Mouse (Mus musculus): ENCODE data around the gene Sap30bp. TPM values are rescaled to one million over a fixed set of nuclear protein-coding genes. Genes with fewer than 3 reads are reported as not detected.

The Sap30bp gene
- polyA plus RNA-seq, 1 experiment from 2014 or later = 38.2 TPM

DNA sequence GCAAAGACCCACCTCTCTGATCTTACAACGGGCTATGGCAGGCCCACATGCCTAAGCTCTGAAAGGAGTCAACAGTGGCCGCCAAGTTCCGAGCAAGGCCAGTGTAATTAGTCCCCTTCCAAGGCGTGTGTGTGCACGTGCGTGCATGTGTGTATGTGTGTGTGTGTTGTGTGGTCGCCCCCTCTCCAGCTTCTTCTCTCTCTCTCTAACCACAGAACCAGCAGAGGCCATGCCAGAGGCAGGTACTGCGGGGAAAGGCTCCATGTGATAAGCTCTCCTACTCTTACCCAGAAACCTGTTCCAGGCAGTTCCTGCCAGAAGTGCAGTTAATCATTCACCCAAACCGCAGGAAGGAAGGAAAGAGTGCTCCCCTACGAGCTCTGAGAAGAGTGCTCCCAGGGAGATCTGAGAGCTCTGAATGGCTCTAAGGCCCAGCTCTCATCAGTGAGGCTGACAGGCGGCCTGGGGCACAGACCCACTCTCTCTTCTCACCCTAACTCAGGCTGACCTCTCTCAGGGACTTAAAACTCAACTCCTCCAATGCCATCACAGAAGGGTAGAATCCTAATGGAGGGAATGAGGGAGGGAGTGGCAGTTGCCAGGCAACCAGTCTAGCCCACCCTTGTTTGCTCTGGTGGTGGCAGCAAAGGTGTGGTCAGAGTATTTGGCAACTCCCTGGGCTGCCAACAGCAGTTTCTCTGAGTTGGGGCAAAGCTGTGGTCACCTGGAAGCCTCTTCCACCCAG, 21.3 kb upstream of the Sap30bp start, which contains the start of gene Smim6:
Gene Smim6 (plus strand): TSS at position 386 of the 745 bp plus-strand sequence.
- Histone ChIP-seq H3K9ac (peak within 1 kb of the TSS; percentile 20; the same call in 1 of the 2 replicates), H3K4me3 (replicated peaks) (peak within 1 kb of the TSS; percentile 23), H3K4me1 (replicated peaks) (peaks cover 10% of the 10 kb centered on the region; the same call in 1 of the 2 replicates), H3K36me3 (0 out of 2 replicates have a peak, but pooled peaks cover 2% of the 10 kb centered on the region), H3K27me3 (replicated peaks) (no peaks in the 10 kb centered on the region), H3K9me3 (no peaks in the 10 kb centered on the region), H3K4me2 (replicated peaks) (peak within 1 kb of the TSS; percentile 48), H3K27ac (peak within 1 kb of the TSS; percentile 92)
- 47% methylated on average over 11 of the region's 11 CpGs for WGBS
- peak; percentile 94 for ATAC-seq

DNA sequence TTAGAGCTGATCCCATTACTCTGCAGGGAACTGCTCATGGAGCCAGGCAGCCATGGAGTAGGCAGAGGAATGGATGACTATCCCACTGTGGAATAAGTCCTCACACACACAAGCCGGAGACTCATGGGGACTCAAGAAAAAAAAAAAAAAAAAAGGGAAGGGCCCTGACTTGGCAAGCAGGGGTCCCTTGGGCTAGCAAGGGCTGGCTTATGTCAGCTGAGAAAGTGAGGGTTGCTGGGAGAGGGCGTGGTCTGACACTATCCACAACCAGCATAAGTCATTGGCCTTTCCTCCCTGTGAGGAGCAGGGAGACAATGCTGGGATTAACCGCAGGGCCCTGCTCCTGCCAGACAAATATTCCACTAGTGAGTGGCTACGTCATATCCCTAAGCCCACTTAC, 16.5 kb upstream of the Sap30bp start:
- H3K27ac ChIP-seq = no peak overlapping the region
- no peak for ATAC-seq
- 0 out of 2 replicates have a peak, but pooled peaks cover 2% of the 10 kb centered on the region for H3K4me1 ChIP-seq (replicated peaks)
- WGBS = 88% methylated on average over 4 of the region's 4 CpGs
- no peaks in the 10 kb centered on the region for H3K27me3 ChIP-seq (replicated peaks)
- no peak overlapping the region for H3K9ac ChIP-seq
- H3K9me3 ChIP-seq = no peaks in the 10 kb centered on the region
- no peak overlapping the region for H3K4me2 ChIP-seq (replicated peaks)
- H3K4me3 ChIP-seq (replicated peaks) = no peak overlapping the region
- 0 out of 2 replicates have a peak, but pooled peaks cover 2% of the 10 kb centered on the region for H3K36me3 ChIP-seq

GRCm38 (mm10) chr11:115918637-115919036, 14.4 kb upstream of the Sap30bp start:
- Histone ChIP-seq H3K9ac (no peak overlapping the region), H3K4me1 (replicated peaks) (0 out of 2 replicates have a peak, but pooled peaks cover under 1% of the 10 kb centered on the region), H3K4me2 (replicated peaks) (no peak overlapping the region), H3K36me3 (peaks cover 7% of the 10 kb centered on the region; the same call in 1 of the 2 replicates), H3K4me3 (replicated peaks) (no peak overlapping the region), H3K9me3 (no peaks in the 10 kb centered on the region), H3K27ac (no peak overlapping the region), H3K27me3 (replicated peaks) (no peaks in the 10 kb centered on the region)
- 80% methylated on average over 5 of the region's 5 CpGs for WGBS
- no peak for ATAC-seq

- H3K4me1 ChIP-seq (replicated peaks) = no peaks in the 10 kb centered on the region
- no peak overlapping the region for H3K9ac ChIP-seq
- no peak overlapping the region for H3K4me2 ChIP-seq (replicated peaks)
- no peak overlapping the region for H3K4me3 ChIP-seq (replicated peaks)
- WGBS = 86% methylated on average over 5 of the region's 5 CpGs
- H3K27me3 ChIP-seq (replicated peaks) = no peaks in the 10 kb centered on the region
- H3K27ac ChIP-seq = no peak overlapping the region
- peaks cover 7% of the 10 kb centered on the region; the same call in 1 of the 2 replicates for H3K36me3 ChIP-seq
- ATAC-seq = no peak
- no peaks in the 10 kb centered on the region for H3K9me3 ChIP-seq
These were observed 14.0 kb upstream of the Sap30bp start for GRCm38 (mm10) chr11:115919073-115919472.

GRCm38 (mm10) chr11:115920110-115920818, 12.8 kb upstream of the Sap30bp start:
- Histone ChIP-seq H3K36me3 (peaks cover 7% of the 10 kb centered on the region; the same call in 1 of the 2 replicates), H3K4me1 (replicated peaks) (no peaks in the 10 kb centered on the region), H3K9me3 (no peaks in the 10 kb centered on the region), H3K27me3 (replicated peaks) (no peaks in the 10 kb centered on the region), H3K9ac (no peak overlapping the region), H3K4me3 (replicated peaks) (no peak overlapping the region), H3K27ac (no peak overlapping the region), H3K4me2 (replicated peaks) (no peak overlapping the region)
- WGBS = 51% methylated on average over 6 of the region's 6 CpGs
- ATAC-seq = no peak; the same call in 1 of the 2 replicates

- WGBS = 86% methylated on average over 1 of the region's 1 CpGs
These were observed 11.1 kb upstream of the Sap30bp start for GRCm38 (mm10) chr11:115921986-115922385.

GRCm38 (mm10) chr11:115929031-115929430, 4.1 kb upstream of the Sap30bp start:
- Histone ChIP-seq H3K4me1 (replicated peaks) (peaks cover 12% of the 10 kb centered on the region), H3K4me2 (replicated peaks) (no peak overlapping the region), H3K27ac (no peak overlapping the region), H3K9ac (no peak overlapping the region), H3K9me3 (no peaks in the 10 kb centered on the region), H3K27me3 (replicated peaks) (no peaks in the 10 kb centered on the region), H3K36me3 (no peaks in the 10 kb centered on the region), H3K4me3 (replicated peaks) (no peak overlapping the region)
- 86% methylated on average over 8 of the region's 8 CpGs for WGBS
- ATAC-seq = no peak

More at GRCm38 (mm10) chr11:115921986-115922385, 11.1 kb upstream of the Sap30bp start:
- no peak overlapping the region for H3K4me3 ChIP-seq (replicated peaks)
- H3K4me1 ChIP-seq (replicated peaks) = no peaks in the 10 kb centered on the region
- H3K4me2 ChIP-seq (replicated peaks) = no peak overlapping the region
- H3K36me3 ChIP-seq = peaks cover 4% of the 10 kb centered on the region; the same call in 1 of the 2 replicates
- no peak overlapping the region for H3K9ac ChIP-seq
- no peaks in the 10 kb centered on the region for H3K27me3 ChIP-seq (replicated peaks)
- no peaks in the 10 kb centered on the region for H3K9me3 ChIP-seq
- no peak overlapping the region for H3K27ac ChIP-seq
- ATAC-seq = no peak

- ATAC-seq = no peak
- H3K27ac ChIP-seq = no peak overlapping the region
These were observed 3.3 kb upstream of the Sap30bp start for GRCm38 (mm10) chr11:115929818-115930217.

DNA sequence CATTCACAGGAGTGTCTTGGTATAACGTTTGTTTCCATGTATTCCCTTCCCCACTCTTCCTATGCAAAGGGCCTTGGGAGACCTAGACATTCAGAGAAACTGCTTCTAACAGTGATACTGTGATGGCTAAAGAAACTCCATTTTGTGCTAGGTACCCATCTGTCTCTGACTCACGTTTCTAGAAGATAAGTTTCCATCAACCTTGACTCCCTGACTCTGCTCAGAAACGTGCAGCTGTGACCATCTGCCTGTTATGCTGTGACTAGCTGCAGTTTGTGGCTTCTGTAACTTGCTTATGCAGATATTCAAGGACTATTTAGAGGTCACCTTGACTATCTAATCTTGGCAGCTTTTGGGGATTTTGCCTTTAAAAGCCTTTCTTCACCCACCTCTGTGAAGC, 1.8 kb upstream of the Sap30bp start:
- Histone ChIP-seq H3K27me3 (replicated peaks) (no peaks in the 10 kb centered on the region), H3K4me1 (replicated peaks) (peaks cover 18% of the 10 kb centered on the region), H3K4me2 (replicated peaks) (no peak overlapping the region), H3K9ac (no peak overlapping the region), H3K36me3 (peaks cover 4% of the 10 kb centered on the region; the same call in 1 of the 2 replicates), H3K4me3 (replicated peaks) (no peak overlapping the region), H3K9me3 (no peaks in the 10 kb centered on the region), H3K27ac (no peak overlapping the region)
- ATAC-seq = no peak
- 72% methylated on average over 3 of the region's 3 CpGs for WGBS

More at GRCm38 (mm10) chr11:115929818-115930217, 3.3 kb upstream of the Sap30bp start:
- 79% methylated on average over 2 of the region's 3 CpGs for WGBS
- Histone ChIP-seq H3K4me3 (replicated peaks) (no peak overlapping the region), H3K27me3 (replicated peaks) (no peaks in the 10 kb centered on the region), H3K36me3 (no peaks in the 10 kb centered on the region), H3K4me2 (replicated peaks) (no peak overlapping the region), H3K9me3 (no peaks in the 10 kb centered on the region), H3K4me1 (replicated peaks) (peaks cover 18% of the 10 kb centered on the region), H3K9ac (no peak overlapping the region)

DNA sequence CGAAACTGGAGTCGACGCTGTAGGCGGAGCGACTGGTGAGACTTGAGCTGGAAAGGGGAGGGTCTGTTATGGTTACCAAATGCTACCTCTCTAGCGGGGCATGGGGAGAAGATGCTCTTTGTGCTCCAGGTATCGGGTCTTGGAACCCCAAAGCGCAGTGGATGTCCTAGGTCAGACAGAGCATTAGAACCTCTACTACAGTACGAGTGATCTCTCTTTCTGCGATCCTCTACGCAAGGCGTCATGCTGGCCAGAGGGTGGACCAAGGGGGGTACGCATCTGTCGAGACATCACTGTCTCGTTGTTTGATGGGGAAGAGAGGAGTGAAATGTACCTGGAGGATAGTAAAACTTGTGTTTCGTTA, 647 bp downstream of the Sap30bp start:
- no peaks in the 10 kb centered on the region for H3K9me3 ChIP-seq
- peak overlapping the region; percentile 74 for H3K4me2 ChIP-seq (replicated peaks)
- no peaks in the 10 kb centered on the region for H3K27me3 ChIP-seq (replicated peaks)
- peak overlapping the region; percentile 70 for H3K9ac ChIP-seq
- H3K4me3 ChIP-seq (replicated peaks) = peak overlapping the region; percentile 68
- no peak overlapping the region for H3K27ac ChIP-seq
- H3K36me3 ChIP-seq = peaks cover 15% of the 10 kb centered on the region; the same call in 1 of the 2 replicates
- whole genome bisulfite sequencing = under 1% methylated on average over 16 of the region's 16 CpGs
- peaks cover 18% of the 10 kb centered on the region for H3K4me1 ChIP-seq (replicated peaks)
- peak; percentile 66 for ATAC-seq

DNA sequence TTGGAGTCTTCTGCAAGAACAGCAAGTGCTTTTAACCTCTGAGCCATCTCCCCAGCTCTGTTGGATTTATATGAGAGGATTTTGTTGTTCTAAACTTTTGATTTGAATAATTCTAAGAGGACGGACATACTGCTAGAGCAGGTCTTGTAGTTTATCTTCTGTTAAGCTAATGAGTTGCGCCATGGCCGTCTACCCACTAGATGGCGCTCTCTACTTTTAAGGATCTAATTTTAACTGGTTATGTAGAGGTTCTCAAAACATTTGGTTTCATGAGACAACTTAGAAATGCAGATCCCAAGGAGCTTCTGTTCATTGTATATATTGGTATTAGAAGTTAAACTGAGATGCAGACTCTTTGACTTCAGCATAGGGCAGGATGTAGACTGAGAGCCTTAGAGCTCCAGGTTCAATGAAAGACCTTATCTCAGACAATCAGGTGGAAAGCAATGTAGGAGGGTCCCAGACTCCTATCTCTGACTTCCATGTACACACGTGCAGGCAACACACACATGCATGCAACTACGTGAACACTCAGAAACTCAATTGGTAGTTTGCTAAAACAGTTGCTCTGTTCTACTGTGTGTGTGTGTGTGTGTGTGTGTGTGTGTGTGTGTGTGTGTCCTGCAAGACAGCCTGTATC, 6.7 kb downstream of the Sap30bp start:
- H3K9me3 ChIP-seq = no peaks in the 10 kb centered on the region
- no peak overlapping the region for H3K4me3 ChIP-seq (replicated peaks)
- H3K36me3 ChIP-seq = peaks cover 29% of the 10 kb centered on the region
- H3K27me3 ChIP-seq (replicated peaks) = no peaks in the 10 kb centered on the region
- H3K9ac ChIP-seq = no peak overlapping the region
- H3K4me2 ChIP-seq (replicated peaks) = no peak overlapping the region
- no peak overlapping the region for H3K27ac ChIP-seq
- peak; percentile 28; the same call in 1 of the 2 replicates for ATAC-seq
- H3K4me1 ChIP-seq (replicated peaks) = no peaks in the 10 kb centered on the region
- 32% methylated on average over 6 of the region's 6 CpGs for WGBS

GRCm38 (mm10) chr11:115941980-115942379, 8.9 kb downstream of the Sap30bp start:
- peaks cover 30% of the 10 kb centered on the region for H3K36me3 ChIP-seq

More at GRCm38 (mm10) chr11:115941980-115942379, 8.9 kb downstream of the Sap30bp start:
- Histone ChIP-seq H3K4me3 (replicated peaks) (no peak overlapping the region), H3K4me1 (replicated peaks) (no peaks in the 10 kb centered on the region), H3K27me3 (replicated peaks) (no peaks in the 10 kb centered on the region), H3K9me3 (no peaks in the 10 kb centered on the region), H3K4me2 (replicated peaks) (no peak overlapping the region), H3K27ac (no peak overlapping the region), H3K9ac (no peak overlapping the region)
- 84% methylated on average over 7 of the region's 7 CpGs for WGBS
- ATAC-seq = no peak

Measured in intestine, embryonic 15.5 days (tissue).